Mouse (Mus musculus): ENCODE measurements at regions not wholly inside any gene's neighbourhood (a gene's known extent, or its start where the extent isn't known, plus 50 kb on each side); places are given as distances from the start of the nearest gene placed in this dataset.

DNA sequence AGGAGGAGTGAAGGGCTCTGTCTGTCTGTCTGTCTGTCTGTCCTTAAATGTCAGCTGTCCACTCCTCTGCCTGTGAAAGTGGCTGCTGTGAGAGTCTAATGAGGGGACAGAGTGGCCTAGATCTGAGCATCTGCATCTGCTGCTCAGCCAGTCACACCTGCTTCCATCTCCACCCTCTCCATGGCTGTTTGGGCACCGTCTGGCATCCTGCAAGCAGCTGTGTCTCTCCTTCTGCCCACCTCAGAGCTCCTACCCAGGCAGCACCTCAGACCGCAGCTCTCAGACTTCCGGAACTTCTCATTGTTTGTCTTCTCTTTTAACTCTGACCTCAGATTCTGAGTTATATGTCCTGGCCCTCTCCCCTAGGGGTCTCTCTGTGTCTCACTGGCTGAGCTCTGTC is 159.2 kb downstream of the Gm26897 start:
- TF ChIP-seq CTCF (IDR thresholded peaks at IDR 0.05; ENCODE audit: insufficient read depth, low read depth, low read length) (no peak), POLR2A (IDR thresholded peaks at IDR 0.05; ENCODE audit: insufficient read depth, low read depth, low read length) (no peak)
